Mouse (Mus musculus) cerebellum, adult 9-11 months (tissue): ENCODE data around the gene Arhgef15.
"Not testable (repeated sequence)": the region's sequence is repeated elsewhere in the genome, so short reads cannot be mapped to it uniquely, and the experiment has no call there.

Source experiments
- DNase-seq: peaks from one replicate; pipeline ENCODE4 v3.0.0; 2022

Gene Arhgef15

GRCm38 (mm10) chr11:68963405-68963804 lies 6.1 kb upstream of the Arhgef15 start:
- DNase-seq: no peak

GRCm38 (mm10) chr11:68962159-68962558 lies 4.9 kb upstream of the Arhgef15 start:
- not testable (repeated sequence) for DNase-seq

- no peak for DNase-seq
These were observed 4.3 kb upstream of the Arhgef15 start for GRCm38 (mm10) chr11:68961596-68961995.

GRCm38 (mm10) chr11:68957971-68958370 lies 691 bp upstream of the Arhgef15 start:
- DNase-seq: no peak

- DNase-seq: no peak
These were observed 583 bp downstream of the Arhgef15 start for GRCm38 (mm10) chr11:68956697-68957096.

GRCm38 (mm10) chr11:68956107-68956506 lies 1.2 kb downstream of the Arhgef15 start:
- no peak for DNase-seq

- no peak for DNase-seq
These were observed 1.8 kb downstream of the Arhgef15 start for GRCm38 (mm10) chr11:68955473-68955872.

GRCm38 (mm10) chr11:68954408-68954807 lies 2.9 kb downstream of the Arhgef15 start:
- no peak for DNase-seq

GRCm38 (mm10) chr11:68953903-68954302 lies 3.4 kb downstream of the Arhgef15 start:
- DNase-seq: no peak

GRCm38 (mm10) chr11:68947542-68947993 lies 9.7 kb downstream of the Arhgef15 start:
- peak; percentile 80 for DNase-seq

- DNase-seq: peak; percentile 62
These were observed 10.4 kb downstream of the Arhgef15 start for GRCm38 (mm10) chr11:68946806-68947440.

- DNase-seq: no peak
These were observed 11.3 kb downstream of the Arhgef15 start for GRCm38 (mm10) chr11:68946001-68946400.

GRCm38 (mm10) chr11:68945245-68945644 lies 12.0 kb downstream of the Arhgef15 start:
- DNase-seq: no peak

GRCm38 (mm10) chr11:68942731-68943130 lies 14.5 kb downstream of the Arhgef15 start:
- DNase-seq: no peak

GRCm38 (mm10) chr11:68940516-68940915 lies 16.8 kb downstream of the Arhgef15 start:
- no peak for DNase-seq

GRCm38 (mm10) chr11:68939451-68940304 lies 17.6 kb downstream of the Arhgef15 start:
- peak; percentile 95 for DNase-seq

- not testable (repeated sequence) for DNase-seq
These were observed 20.3 kb downstream of the Arhgef15 start for GRCm38 (mm10) chr11:68936951-68937350.

- no peak for DNase-seq
These were observed 23.3 kb downstream of the Arhgef15 start for GRCm38 (mm10) chr11:68933885-68934507.

GRCm38 (mm10) chr11:68929947-68930346 lies 27.3 kb downstream of the Arhgef15 start:
- no peak for DNase-seq

- DNase-seq: no peak
These were observed 30.3 kb downstream of the Arhgef15 start, which contains the start of gene Odf4 for GRCm38 (mm10) chr11:68926981-68927380. TSS of gene Odf4 (minus strand) at chr11:68927081.

GRCm38 (mm10) chr11:68924749-68925148 lies 32.5 kb downstream of the Arhgef15 start:
- DNase-seq: no peak

GRCm38 (mm10) chr11:68923191-68923590 lies 34.1 kb downstream of the Arhgef15 start:
- DNase-seq: no peak

GRCm38 (mm10) chr11:68914566-68914965 lies 42.7 kb downstream of the Arhgef15 start:
- no peak for DNase-seq
